Mouse (Mus musculus): ENCODE measurements around the gene Numa1. TPM values are rescaled to one million over a fixed set of nuclear protein-coding genes. Genes with fewer than 3 reads are reported as not detected.

Numa1 gene
- polyA plus RNA-seq (2016; fragmentation: Nextera tagmentation; extraction: Ambion mirVana) = 67.8 and 70.6 TPM in 2 replicates

- ATAC-seq (ENCODE audit: insufficient number of reproducible peaks, low FRiP score) = peak; percentile 98
- WGBS = under 1% methylated on average over 40 of the region's 40 CpGs
Observed at GRCm38 (mm10) chr7:101933751-101934240, at the start of gene Numa1, which contains the start of gene Lrrc51. Numa1 (plus strand) TSS chr7:101934111. Lrrc51 (minus strand) TSS chr7:101933895.

GRCm38 (mm10) chr7:101884160-101884559, 49.8 kb upstream of the Numa1 start:
- no peak for ATAC-seq (ENCODE audit: insufficient number of reproducible peaks, low FRiP score)
- Histone ChIP-seq H3K27me3 (replicated peaks) (peaks cover 1% of the 10 kb centered on the region; the same call in 1 of the 2 replicates), H3K4me3 (no peak overlapping the region), H3K36me3 (no peaks in the 10 kb centered on the region), H3K27ac (ENCODE audit: poor library complexity, severe bottlenecking) (no peak overlapping the region), H3K9ac (no peak overlapping the region), H3K9me3 (replicated peaks) (no peaks in the 10 kb centered on the region), H3K4me2 (no peak overlapping the region), H3K4me1 (replicated peaks) (no peaks in the 10 kb centered on the region)
- 92% methylated on average over 4 of the region's 4 CpGs for WGBS

More at GRCm38 (mm10) chr7:101933751-101934240, at the start of gene Numa1, which contains the start of gene Lrrc51:
- no peaks in the 10 kb centered on the region for H3K9me3 ChIP-seq (replicated peaks)
- H3K27me3 ChIP-seq (replicated peaks) = no peaks in the 10 kb centered on the region
- H3K4me2 ChIP-seq = peak within 1 kb of the TSS; percentile 80
- peaks cover 20% of the 10 kb centered on the region for H3K4me1 ChIP-seq (replicated peaks)
- 0 out of 2 replicates have a peak, but pooled peaks cover 2% of the 10 kb centered on the region for H3K36me3 ChIP-seq
- peak within 1 kb of the TSS; percentile 87 for H3K4me3 ChIP-seq
- peak within 1 kb of the TSS; percentile 73 for H3K27ac ChIP-seq (ENCODE audit: poor library complexity, severe bottlenecking)
- peak within 1 kb of the TSS; percentile 91 for H3K9ac ChIP-seq

DNA sequence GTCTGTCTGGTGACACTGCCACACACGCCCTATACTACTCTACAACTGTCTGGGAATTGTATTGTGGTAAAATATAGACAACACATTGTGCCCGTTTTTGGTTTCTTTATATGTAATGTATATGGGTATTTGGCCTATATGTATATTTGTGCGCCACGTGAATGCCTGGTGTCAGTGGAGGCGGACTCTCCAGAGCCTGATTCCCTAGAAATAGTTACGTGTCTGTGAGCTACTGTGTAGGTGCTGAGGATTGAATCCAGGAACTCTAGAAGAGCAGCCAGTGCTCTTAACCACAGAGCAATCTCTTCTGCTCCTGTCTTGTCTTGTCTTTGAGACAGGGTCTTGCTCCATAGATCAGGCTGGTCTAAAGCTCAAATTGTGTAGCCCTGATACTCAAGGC, 47.6 kb upstream of the Numa1 start:
- H3K27ac ChIP-seq (ENCODE audit: poor library complexity, severe bottlenecking) = no peak overlapping the region
- no peaks in the 10 kb centered on the region for H3K4me1 ChIP-seq (replicated peaks)
- WGBS = 69% methylated on average over 6 of the region's 6 CpGs
- no peak overlapping the region for H3K4me3 ChIP-seq
- H3K27me3 ChIP-seq (replicated peaks) = peaks cover 5% of the 10 kb centered on the region; the same call in 1 of the 2 replicates
- no peak overlapping the region for H3K9ac ChIP-seq
- no peaks in the 10 kb centered on the region for H3K36me3 ChIP-seq
- no peak for ATAC-seq (ENCODE audit: insufficient number of reproducible peaks, low FRiP score)
- no peaks in the 10 kb centered on the region for H3K9me3 ChIP-seq (replicated peaks)
- no peak overlapping the region for H3K4me2 ChIP-seq

DNA sequence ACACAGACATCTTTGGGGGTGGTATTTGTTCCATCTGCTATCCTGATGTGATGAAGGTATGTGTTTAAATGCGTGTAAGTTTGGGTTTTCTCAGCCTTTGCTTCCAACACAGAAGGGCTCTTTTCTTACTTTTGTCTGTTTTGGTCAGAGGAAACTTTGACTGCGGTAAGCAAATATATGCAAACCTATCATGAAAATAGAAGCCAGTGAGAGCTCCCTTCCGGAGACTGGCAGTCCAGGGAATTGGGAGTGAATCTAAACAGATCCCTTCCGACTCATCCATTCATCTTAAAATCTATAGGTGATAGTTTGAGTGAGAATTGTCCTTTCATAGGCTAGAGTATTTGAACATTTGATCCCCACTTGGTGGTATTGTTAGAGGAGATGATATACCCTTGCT, 45.5 kb upstream of the Numa1 start:
- WGBS = 71% methylated on average over 4 of the region's 4 CpGs
- H3K4me2 ChIP-seq = no peak overlapping the region
- no peak overlapping the region for H3K27ac ChIP-seq (ENCODE audit: poor library complexity, severe bottlenecking)
- no peak overlapping the region for H3K9ac ChIP-seq
- no peaks in the 10 kb centered on the region for H3K9me3 ChIP-seq (replicated peaks)
- ATAC-seq (ENCODE audit: insufficient number of reproducible peaks, low FRiP score) = no peak
- H3K4me1 ChIP-seq (replicated peaks) = no peaks in the 10 kb centered on the region
- H3K27me3 ChIP-seq (replicated peaks) = peaks cover 5% of the 10 kb centered on the region; the same call in 1 of the 2 replicates
- H3K4me3 ChIP-seq = no peak overlapping the region
- H3K36me3 ChIP-seq = no peaks in the 10 kb centered on the region

GRCm38 (mm10) chr7:101895695-101896094, 38.2 kb upstream of the Numa1 start:
- Histone ChIP-seq H3K9ac (peak overlapping the region; percentile 61), H3K27ac (ENCODE audit: poor library complexity, severe bottlenecking) (peak overlapping the region; percentile 26; the same call in 1 of the 2 replicates), H3K4me3 (peak overlapping the region; percentile 60), H3K9me3 (replicated peaks) (no peaks in the 10 kb centered on the region), H3K36me3 (peaks cover 15% of the 10 kb centered on the region), H3K4me2 (peak overlapping the region; percentile 58), H3K4me1 (replicated peaks) (peaks cover 5% of the 10 kb centered on the region), H3K27me3 (replicated peaks) (no peaks in the 10 kb centered on the region)
- 40% methylated on average over 9 of the region's 9 CpGs for WGBS
- no peak for ATAC-seq (ENCODE audit: insufficient number of reproducible peaks, low FRiP score)

DNA sequence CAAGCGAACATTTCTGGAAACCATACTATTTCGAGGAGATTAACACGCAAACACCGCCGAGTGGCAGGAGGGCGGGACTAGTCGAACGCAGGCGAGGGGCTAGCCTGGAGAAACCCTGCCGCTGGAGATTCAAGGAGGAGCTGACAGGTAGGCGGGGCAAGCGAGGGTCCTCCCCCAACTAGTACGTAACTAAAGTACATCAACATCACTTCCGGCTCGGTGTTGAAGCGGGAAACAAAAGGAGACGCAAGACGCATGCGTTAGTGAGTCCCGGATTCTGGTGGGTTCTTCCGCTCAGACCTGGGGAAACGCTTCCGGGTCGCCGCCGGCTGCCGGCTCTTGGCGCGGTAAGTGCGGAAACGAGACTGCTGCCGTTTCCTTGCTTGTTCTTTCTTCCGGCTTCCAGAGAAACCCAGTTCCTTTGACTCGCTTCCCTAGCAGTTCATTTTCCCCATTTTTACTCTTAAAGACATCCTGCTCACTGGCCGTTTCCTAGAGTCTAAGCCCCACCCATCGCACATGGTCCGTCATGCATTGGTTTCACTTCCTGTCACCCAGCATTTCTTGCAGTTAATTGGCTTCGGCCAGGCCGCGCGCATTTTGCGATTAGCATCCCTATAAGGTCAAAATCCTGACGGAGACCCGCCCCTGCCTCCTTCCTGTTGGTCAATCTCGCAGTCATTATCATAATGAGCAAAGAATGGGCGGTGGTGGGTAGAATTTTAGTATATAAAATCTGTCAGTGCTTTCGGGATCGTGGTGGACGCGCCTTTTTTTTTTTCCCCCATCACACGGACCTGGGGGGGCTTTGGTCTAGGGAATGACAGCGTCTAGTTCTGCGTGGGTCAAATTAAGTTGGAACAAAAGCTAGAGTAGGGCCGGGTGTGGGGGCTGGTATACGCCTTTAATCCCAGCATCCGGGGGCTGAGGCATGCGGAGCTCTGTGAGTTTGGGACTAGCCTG, 37.5 kb upstream of the Numa1 start:
- H3K4me1 ChIP-seq (replicated peaks) = peaks cover 5% of the 10 kb centered on the region
- peaks cover 21% of the 10 kb centered on the region for H3K36me3 ChIP-seq
- H3K9me3 ChIP-seq (replicated peaks) = no peaks in the 10 kb centered on the region
- H3K4me3 ChIP-seq = peak overlapping the region; percentile 60
- peak overlapping the region; percentile 67 for H3K4me2 ChIP-seq
- peak overlapping the region; percentile 83 for H3K27ac ChIP-seq (ENCODE audit: poor library complexity, severe bottlenecking)
- peak; percentile 98 for ATAC-seq (ENCODE audit: insufficient number of reproducible peaks, low FRiP score)
- H3K9ac ChIP-seq = peak overlapping the region; percentile 61
- no peaks in the 10 kb centered on the region for H3K27me3 ChIP-seq (replicated peaks)
- under 1% methylated on average over 57 of the region's 57 CpGs for WGBS

DNA sequence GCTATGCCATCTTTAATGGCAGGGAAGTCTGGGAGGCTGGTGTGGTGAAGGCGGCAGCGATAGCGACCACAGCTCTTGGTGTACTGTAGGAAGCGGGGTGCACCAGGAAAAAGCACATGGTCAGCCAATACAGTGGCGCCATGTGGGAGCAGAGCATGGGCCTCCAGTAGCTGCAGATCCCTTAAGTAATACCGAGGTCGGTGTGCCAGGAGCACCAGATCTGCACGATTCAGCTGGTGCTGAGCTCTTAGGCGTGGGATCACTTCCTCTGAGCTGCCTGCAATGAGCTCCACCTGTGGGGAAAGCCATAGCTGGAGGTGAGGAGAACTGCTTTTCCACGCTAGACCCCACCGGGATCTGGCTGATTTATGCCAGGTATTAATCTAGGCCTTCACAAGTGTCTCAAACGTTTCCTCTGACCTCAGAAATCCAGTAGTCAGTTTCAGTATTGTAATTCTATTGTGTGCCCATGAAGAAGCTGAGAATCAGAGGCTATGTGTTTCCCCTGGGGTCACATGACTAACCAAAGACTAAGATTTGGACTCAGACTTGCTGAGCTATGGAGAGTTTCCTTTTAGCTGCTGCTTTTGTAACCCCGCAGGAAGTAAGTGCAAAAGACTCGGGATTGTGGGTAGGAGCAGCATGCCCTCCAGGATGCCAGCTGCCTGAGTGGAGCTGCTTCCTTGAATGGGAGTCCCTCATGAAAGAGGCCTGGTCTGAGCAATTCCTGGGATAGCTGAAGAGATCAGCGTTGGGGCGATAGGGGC, 33.4 kb upstream of the Numa1 start:
- no peak overlapping the region for H3K4me2 ChIP-seq
- no peak for ATAC-seq (ENCODE audit: insufficient number of reproducible peaks, low FRiP score)
- H3K27ac ChIP-seq (ENCODE audit: poor library complexity, severe bottlenecking) = no peak overlapping the region
- 91% methylated on average over 16 of the region's 16 CpGs for WGBS
- H3K27me3 ChIP-seq (replicated peaks) = no peaks in the 10 kb centered on the region
- H3K9ac ChIP-seq = 0 out of 2 replicates have a peak overlapping the region, but pooled peaks have one; percentile 2
- peaks cover 32% of the 10 kb centered on the region for H3K36me3 ChIP-seq
- peaks cover 5% of the 10 kb centered on the region for H3K4me1 ChIP-seq (replicated peaks)
- H3K9me3 ChIP-seq (replicated peaks) = no peaks in the 10 kb centered on the region
- H3K4me3 ChIP-seq = no peak overlapping the region

DNA sequence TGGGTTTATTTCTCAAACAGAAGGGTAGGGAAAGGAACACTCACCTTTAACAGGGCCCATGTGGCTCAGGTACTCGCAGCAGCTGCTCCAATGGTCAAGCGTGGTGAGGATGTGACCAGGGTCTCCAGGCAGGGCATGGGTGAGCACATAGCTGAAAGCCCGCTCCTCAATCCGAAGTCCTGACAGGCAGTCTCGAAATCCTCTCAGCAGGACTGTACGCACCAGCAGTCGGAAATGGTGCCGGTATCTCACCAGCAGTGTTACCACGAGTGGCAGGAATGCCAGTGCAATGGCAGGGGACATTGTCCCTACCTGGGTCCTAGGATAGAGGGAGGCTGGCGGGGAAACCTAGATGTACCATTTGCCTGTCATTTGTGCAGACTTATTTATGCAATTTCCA, 31.9 kb upstream of the Numa1 start:
- ATAC-seq (ENCODE audit: insufficient number of reproducible peaks, low FRiP score) = no peak

GRCm38 (mm10) chr7:101902846-101903245, 31.1 kb upstream of the Numa1 start:
- no peak for ATAC-seq (ENCODE audit: insufficient number of reproducible peaks, low FRiP score)
- Histone ChIP-seq H3K4me2 (no peak overlapping the region), H3K36me3 (peaks cover 32% of the 10 kb centered on the region), H3K27me3 (replicated peaks) (no peaks in the 10 kb centered on the region), H3K4me3 (no peak overlapping the region), H3K9ac (no peak overlapping the region), H3K4me1 (replicated peaks) (peaks cover 16% of the 10 kb centered on the region), H3K9me3 (replicated peaks) (no peaks in the 10 kb centered on the region), H3K27ac (ENCODE audit: poor library complexity, severe bottlenecking) (no peak overlapping the region)

More for the DNA sequence above, 31.9 kb upstream of the Numa1 start:
- H3K27ac ChIP-seq (ENCODE audit: poor library complexity, severe bottlenecking) = no peak overlapping the region
- no peak overlapping the region for H3K4me2 ChIP-seq
- H3K9me3 ChIP-seq (replicated peaks) = no peaks in the 10 kb centered on the region
- H3K4me3 ChIP-seq = no peak overlapping the region
- no peak overlapping the region for H3K9ac ChIP-seq
- no peaks in the 10 kb centered on the region for H3K27me3 ChIP-seq (replicated peaks)
- 91% methylated on average over 10 of the region's 10 CpGs for WGBS
- H3K4me1 ChIP-seq (replicated peaks) = peaks cover 12% of the 10 kb centered on the region
- peaks cover 32% of the 10 kb centered on the region for H3K36me3 ChIP-seq

DNA sequence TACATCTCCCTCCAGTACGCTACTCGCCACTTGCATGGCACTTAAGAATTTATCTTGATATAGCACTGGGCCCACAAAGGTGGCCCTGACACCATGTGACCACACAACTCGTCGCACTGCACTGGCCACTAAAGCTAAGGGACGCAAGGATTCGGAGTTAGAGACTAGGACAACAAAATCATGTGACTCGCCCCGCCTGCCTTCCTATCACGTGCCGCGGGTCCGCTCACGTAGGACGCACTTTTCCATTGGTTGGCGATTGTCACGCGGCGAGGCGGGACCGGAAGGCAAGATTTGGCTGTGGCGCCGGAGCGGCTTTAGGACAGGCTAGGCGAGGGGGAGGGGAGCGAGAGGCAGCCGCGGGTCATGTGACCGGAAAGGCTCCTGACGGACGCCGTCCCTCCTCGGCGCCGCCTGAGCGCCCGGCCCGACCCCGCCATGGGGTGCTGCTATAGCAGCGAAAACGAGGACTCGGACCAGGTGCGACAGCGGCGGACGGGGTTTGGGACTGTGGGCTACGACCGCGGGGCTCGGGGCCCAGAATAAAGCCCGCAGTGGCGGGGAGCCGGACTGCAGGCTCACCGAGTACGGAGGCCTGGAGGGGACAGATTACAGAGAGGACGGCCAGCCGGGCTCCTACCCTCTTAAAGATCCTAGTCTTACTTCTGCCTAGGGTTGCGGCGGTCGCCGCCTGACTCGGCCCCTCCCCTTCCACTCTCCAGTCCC, 28.2 kb upstream of the Numa1 start, which contains the start of gene Lamtor1:
Gene Lamtor1, plus strand, starts transcription at position 344 of the 726 bp plus-strand sequence.
- H3K27ac ChIP-seq (ENCODE audit: poor library complexity, severe bottlenecking) = peak within 1 kb of the TSS; percentile 98
- peak within 1 kb of the TSS; percentile 96 for H3K9ac ChIP-seq
- ATAC-seq (ENCODE audit: insufficient number of reproducible peaks, low FRiP score) = peak; percentile 99
- WGBS = under 1% methylated on average over 61 of the region's 61 CpGs
- H3K27me3 ChIP-seq (replicated peaks) = no peaks in the 10 kb centered on the region
- H3K4me1 ChIP-seq (replicated peaks) = peaks cover 29% of the 10 kb centered on the region
- peaks cover 29% of the 10 kb centered on the region for H3K36me3 ChIP-seq
- H3K4me3 ChIP-seq = peak within 1 kb of the TSS; percentile 96
- no peaks in the 10 kb centered on the region for H3K9me3 ChIP-seq (replicated peaks)
- peak within 1 kb of the TSS; percentile 81 for H3K4me2 ChIP-seq
